Mouse (Mus musculus): ENCODE results near the gene Rae1. TPM values are rescaled to one million over a fixed set of nuclear protein-coding genes. Genes with fewer than 3 reads are reported as not detected.

Rae1 gene
- polyA plus RNA-seq, 1 experiment from 2014 or later: 129 TPM

- WGBS: 76% methylated on average over 3 of the region's 3 CpGs
- Histone ChIP-seq H3K4me3 (replicated peaks) (no peak overlapping the region), H3K4me1 (peaks cover 11% of the 10 kb centered on the region), H3K9me3 (replicated peaks) (no peaks in the 10 kb centered on the region), H3K36me3 (no peaks in the 10 kb centered on the region), H3K27ac (replicated peaks) (no peak overlapping the region), H3K4me2 (replicated peaks) (no peak overlapping the region), H3K27me3 (no peaks in the 10 kb centered on the region), H3K9ac (no peak overlapping the region)
- ATAC-seq (ENCODE audit: insufficient number of reproducible peaks, low FRiP score, low TSS enrichment, low read depth): no peak
Observed at GRCm38 (mm10) chr2:173049231-173049630, 49.3 kb downstream of the Rae1 start.

- Histone ChIP-seq H3K4me2 (replicated peaks) (no peak overlapping the region), H3K27me3 (no peaks in the 10 kb centered on the region), H3K27ac (replicated peaks) (no peak overlapping the region), H3K9ac (no peak overlapping the region), H3K36me3 (no peaks in the 10 kb centered on the region), H3K9me3 (replicated peaks) (no peaks in the 10 kb centered on the region), H3K4me1 (peaks cover 12% of the 10 kb centered on the region), H3K4me3 (replicated peaks) (no peak overlapping the region)
- 44% methylated on average over 6 of the region's 6 CpGs for WGBS
- no peak for ATAC-seq (ENCODE audit: insufficient number of reproducible peaks, low FRiP score, low TSS enrichment, low read depth)
Observed at GRCm38 (mm10) chr2:173049817-173050216, 49.9 kb downstream of the Rae1 start.

GRCm38 (mm10) chr2:173050604-173051382 is 50.9 kb downstream of the Rae1 start:
- H3K4me1 ChIP-seq: peaks cover 12% of the 10 kb centered on the region
- no peaks in the 10 kb centered on the region for H3K27me3 ChIP-seq
- H3K36me3 ChIP-seq: no peaks in the 10 kb centered on the region
- H3K4me2 ChIP-seq (replicated peaks): no peak overlapping the region
- H3K27ac ChIP-seq (replicated peaks): no peak overlapping the region
- no peak for ATAC-seq (ENCODE audit: insufficient number of reproducible peaks, low FRiP score, low TSS enrichment, low read depth)
- H3K4me3 ChIP-seq (replicated peaks): no peak overlapping the region
- 40% methylated on average over 8 of the region's 8 CpGs for WGBS
- H3K9ac ChIP-seq: no peak overlapping the region
- no peaks in the 10 kb centered on the region for H3K9me3 ChIP-seq (replicated peaks)

- H3K9me3 ChIP-seq (replicated peaks): no peaks in the 10 kb centered on the region
- H3K4me3 ChIP-seq (replicated peaks): no peak overlapping the region
- no peaks in the 10 kb centered on the region for H3K36me3 ChIP-seq
- no peak for ATAC-seq (ENCODE audit: insufficient number of reproducible peaks, low FRiP score, low TSS enrichment, low read depth)
- WGBS: 84% methylated on average over 8 of the region's 8 CpGs
- no peaks in the 10 kb centered on the region for H3K27me3 ChIP-seq
- H3K4me1 ChIP-seq: peaks cover 13% of the 10 kb centered on the region
- H3K4me2 ChIP-seq (replicated peaks): no peak overlapping the region
- no peak overlapping the region for H3K9ac ChIP-seq
- no peak overlapping the region for H3K27ac ChIP-seq (replicated peaks)
Observed at GRCm38 (mm10) chr2:173052881-173053280, 53.0 kb downstream of the Rae1 start.

GRCm38 (mm10) chr2:173053846-173054245 is 53.9 kb downstream of the Rae1 start:
- Histone ChIP-seq H3K36me3 (no peaks in the 10 kb centered on the region), H3K4me3 (replicated peaks) (no peak overlapping the region), H3K27ac (replicated peaks) (no peak overlapping the region), H3K4me1 (peaks cover 20% of the 10 kb centered on the region), H3K9me3 (replicated peaks) (no peaks in the 10 kb centered on the region), H3K27me3 (no peaks in the 10 kb centered on the region), H3K9ac (no peak overlapping the region), H3K4me2 (replicated peaks) (no peak overlapping the region)
- no peak for ATAC-seq (ENCODE audit: insufficient number of reproducible peaks, low FRiP score, low TSS enrichment, low read depth)
- WGBS: 63% methylated on average over 6 of the region's 6 CpGs

GRCm38 (mm10) chr2:173056303-173056881 is 56.5 kb downstream of the Rae1 start:
- ATAC-seq (ENCODE audit: insufficient number of reproducible peaks, low FRiP score, low TSS enrichment, low read depth): no peak
- Histone ChIP-seq H3K4me2 (replicated peaks) (no peak overlapping the region), H3K9ac (no peak overlapping the region), H3K27ac (replicated peaks) (no peak overlapping the region), H3K27me3 (no peaks in the 10 kb centered on the region), H3K4me1 (peaks cover 16% of the 10 kb centered on the region), H3K9me3 (replicated peaks) (no peaks in the 10 kb centered on the region), H3K4me3 (replicated peaks) (no peak overlapping the region), H3K36me3 (no peaks in the 10 kb centered on the region)
- 77% methylated on average over 10 of the region's 10 CpGs for WGBS

GRCm38 (mm10) chr2:173056882-173057315 is 57.0 kb downstream of the Rae1 start:
- 76% methylated on average over 11 of the region's 11 CpGs for WGBS
- H3K27me3 ChIP-seq: no peaks in the 10 kb centered on the region
- no peaks in the 10 kb centered on the region for H3K9me3 ChIP-seq (replicated peaks)
- no peak overlapping the region for H3K27ac ChIP-seq (replicated peaks)
- ATAC-seq (ENCODE audit: insufficient number of reproducible peaks, low FRiP score, low TSS enrichment, low read depth): no peak
- no peak overlapping the region for H3K4me3 ChIP-seq (replicated peaks)
- H3K36me3 ChIP-seq: no peaks in the 10 kb centered on the region
- H3K4me1 ChIP-seq: peaks cover 16% of the 10 kb centered on the region
- no peak overlapping the region for H3K4me2 ChIP-seq (replicated peaks)
- H3K9ac ChIP-seq: no peak overlapping the region

GRCm38 (mm10) chr2:173057623-173058022 is 57.7 kb downstream of the Rae1 start:
- no peak overlapping the region for H3K4me2 ChIP-seq (replicated peaks)
- no peak overlapping the region for H3K9ac ChIP-seq
- H3K27ac ChIP-seq (replicated peaks): no peak overlapping the region
- no peak for ATAC-seq (ENCODE audit: insufficient number of reproducible peaks, low FRiP score, low TSS enrichment, low read depth)
- no peaks in the 10 kb centered on the region for H3K27me3 ChIP-seq
- H3K4me3 ChIP-seq (replicated peaks): no peak overlapping the region
- H3K4me1 ChIP-seq: peaks cover 16% of the 10 kb centered on the region
- H3K36me3 ChIP-seq: no peaks in the 10 kb centered on the region
- 35% methylated on average over 10 of the region's 10 CpGs for WGBS
- H3K9me3 ChIP-seq (replicated peaks): no peaks in the 10 kb centered on the region

- H3K4me1 ChIP-seq: peaks cover 16% of the 10 kb centered on the region
- no peaks in the 10 kb centered on the region for H3K36me3 ChIP-seq
- no peak overlapping the region for H3K9ac ChIP-seq
- 30% methylated on average over 11 of the region's 11 CpGs for WGBS
- no peak overlapping the region for H3K4me2 ChIP-seq (replicated peaks)
- no peak overlapping the region for H3K4me3 ChIP-seq (replicated peaks)
- H3K27ac ChIP-seq (replicated peaks): no peak overlapping the region; the same call in 1 of the 2 replicates
- no peak for ATAC-seq (ENCODE audit: insufficient number of reproducible peaks, low FRiP score, low TSS enrichment, low read depth)
- H3K27me3 ChIP-seq: no peaks in the 10 kb centered on the region
- no peaks in the 10 kb centered on the region for H3K9me3 ChIP-seq (replicated peaks)
Observed at GRCm38 (mm10) chr2:173058263-173058662, 58.3 kb downstream of the Rae1 start.

GRCm38 (mm10) chr2:173060450-173060849 is 60.5 kb downstream of the Rae1 start:
- H3K4me2 ChIP-seq (replicated peaks): no peak overlapping the region
- H3K27me3 ChIP-seq: no peaks in the 10 kb centered on the region
- no peak for ATAC-seq (ENCODE audit: insufficient number of reproducible peaks, low FRiP score, low TSS enrichment, low read depth)
- H3K27ac ChIP-seq (replicated peaks): no peak overlapping the region
- H3K4me3 ChIP-seq (replicated peaks): no peak overlapping the region
- H3K9me3 ChIP-seq (replicated peaks): no peaks in the 10 kb centered on the region
- no peaks in the 10 kb centered on the region for H3K36me3 ChIP-seq
- no peak overlapping the region for H3K9ac ChIP-seq
- 84% methylated on average over 9 of the region's 9 CpGs for WGBS
- H3K4me1 ChIP-seq: peaks cover 14% of the 10 kb centered on the region

- H3K9me3 ChIP-seq (replicated peaks): no peaks in the 10 kb centered on the region
- H3K4me3 ChIP-seq (replicated peaks): no peak overlapping the region
- H3K9ac ChIP-seq: no peak overlapping the region
- WGBS: 67% methylated on average over 15 of the region's 15 CpGs
- no peaks in the 10 kb centered on the region for H3K27me3 ChIP-seq
- peaks cover 14% of the 10 kb centered on the region for H3K4me1 ChIP-seq
- H3K4me2 ChIP-seq (replicated peaks): no peak overlapping the region
- no peak overlapping the region for H3K27ac ChIP-seq (replicated peaks)
- no peaks in the 10 kb centered on the region for H3K36me3 ChIP-seq
- ATAC-seq (ENCODE audit: insufficient number of reproducible peaks, low FRiP score, low TSS enrichment, low read depth): no peak
Observed at GRCm38 (mm10) chr2:173061443-173062351, 61.8 kb downstream of the Rae1 start.
